Mouse (Mus musculus) neutrophil, adult 65 days (primary cell): Measurements from ENCODE around the gene Kl. TPM values are rescaled to one million over a fixed set of nuclear protein-coding genes. Genes with fewer than 3 reads are reported as not detected.

Experiments
- total RNA-seq: library from RNA; stranded (reverse); gene quantifications from 2 replicates; pipeline ENCODE4 v1.2.4, GENCODE M21; 2023

Kl gene
- not detected in 2 replicates for total RNA-seq

GRCm38 (mm10) chr5:150952328-150952668 lies at the start of gene Kl:
Gene Kl, plus strand, starts transcription at chr5:150952607.

